Mouse (Mus musculus): ENCODE data around the gene Alg12.

Alg12 gene

GRCm38 (mm10) chr15:88819026-88819905 lies at the start of gene Alg12, which contains the start of gene Creld2:
Alg12 (minus strand) TSS chr15:88819318.
Creld2 (plus strand) TSS chr15:88819646.
- DNase-seq (ENCODE audit: low read depth, low spot score) = peak; percentile 100

DNA sequence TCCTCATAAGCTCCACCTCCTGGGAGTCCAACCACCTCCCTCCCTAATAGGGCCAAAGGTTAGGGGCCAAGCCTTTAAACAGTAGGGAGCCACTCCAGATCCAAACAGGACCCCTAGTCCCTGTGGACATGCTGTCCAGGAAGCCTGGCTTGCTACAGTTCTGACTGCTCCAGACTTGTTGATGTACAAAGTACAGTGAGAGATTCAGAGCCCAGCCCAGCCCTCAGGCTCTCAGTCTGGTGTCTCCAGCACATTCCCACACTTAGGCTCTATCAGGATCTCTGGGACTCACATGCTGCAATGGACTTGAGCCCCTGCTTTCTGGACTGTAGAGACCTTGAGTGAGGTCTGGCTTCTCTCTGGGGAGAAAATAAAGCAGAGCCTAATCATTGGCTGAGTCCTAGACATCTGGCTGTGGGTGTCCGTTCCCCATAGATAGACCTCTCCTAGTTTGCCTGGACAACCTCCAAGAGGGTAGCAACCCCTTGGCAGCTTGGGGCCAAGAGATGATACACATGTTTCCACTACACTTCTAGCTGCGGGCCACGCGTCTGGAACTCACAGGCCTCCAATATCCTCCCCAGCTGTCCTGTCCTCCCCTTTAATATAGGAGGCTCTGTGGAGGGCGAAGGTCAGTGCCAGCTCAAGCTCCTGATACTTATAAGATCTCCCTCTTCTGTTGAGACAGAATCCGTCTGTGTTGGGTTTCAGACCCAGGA lies 49.1 kb upstream of the Alg12 start:
- no peak for DNase-seq (ENCODE audit: low read depth, low spot score)

DNA sequence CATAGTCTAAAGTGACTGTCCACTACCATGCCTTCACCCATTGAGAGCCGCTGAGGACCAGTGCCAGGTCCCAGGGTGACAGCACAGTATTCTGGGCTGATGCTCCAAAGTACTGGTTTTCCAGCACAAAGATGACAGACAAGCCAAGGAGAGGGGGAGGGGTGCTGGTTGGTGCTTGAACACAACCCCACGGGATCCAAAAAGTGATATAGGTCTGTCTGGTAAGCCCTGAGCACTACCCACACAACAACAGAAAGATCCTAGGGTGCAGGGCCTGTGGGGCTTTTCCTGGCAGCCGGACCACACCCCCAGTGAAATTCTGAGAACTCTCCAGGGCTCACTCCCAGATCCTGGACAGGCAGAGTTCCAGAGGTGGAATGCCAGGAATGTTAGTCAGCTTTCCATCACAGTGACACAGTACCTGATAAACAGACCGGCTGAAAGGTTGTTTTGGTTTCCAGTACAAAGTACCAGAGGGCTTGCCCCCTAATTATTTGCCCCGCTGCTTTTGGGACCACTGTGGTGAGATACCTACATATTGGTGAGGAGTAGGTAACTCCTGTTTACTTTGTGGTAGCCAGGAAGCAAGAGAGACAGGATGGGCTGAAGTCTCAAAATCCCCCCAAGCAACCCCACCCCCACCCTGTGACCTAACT lies 48.4 kb upstream of the Alg12 start:
- peak; percentile 99 for DNase-seq (ENCODE audit: low read depth, low spot score)

DNA sequence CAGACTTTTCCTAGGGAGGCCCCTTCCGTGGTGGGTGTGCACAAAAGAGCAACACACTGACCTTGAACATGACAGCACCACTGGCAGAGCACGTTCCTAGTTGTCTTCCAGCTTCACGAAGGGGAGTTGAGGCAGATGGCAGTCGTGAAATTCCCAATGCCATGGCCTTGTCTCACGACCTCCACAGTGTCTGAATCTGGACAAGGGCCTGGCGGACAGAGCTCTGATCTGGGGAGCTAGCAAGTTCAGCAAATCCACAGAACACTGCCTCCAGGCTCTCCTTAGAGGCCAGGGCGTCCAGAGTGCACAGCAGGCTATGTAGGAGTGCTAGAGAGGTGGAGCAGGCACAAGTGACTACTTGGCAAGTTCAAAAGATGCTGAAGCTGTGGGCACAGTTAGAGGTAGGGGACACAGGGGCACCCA lies 47.8 kb upstream of the Alg12 start:
- peak; percentile 59 for DNase-seq (ENCODE audit: low read depth, low spot score)

- peak; percentile 89 for DNase-seq (ENCODE audit: low read depth, low spot score)
Observed at GRCm38 (mm10) chr15:88865888-88866695, 47.0 kb upstream of the Alg12 start.

DNA sequence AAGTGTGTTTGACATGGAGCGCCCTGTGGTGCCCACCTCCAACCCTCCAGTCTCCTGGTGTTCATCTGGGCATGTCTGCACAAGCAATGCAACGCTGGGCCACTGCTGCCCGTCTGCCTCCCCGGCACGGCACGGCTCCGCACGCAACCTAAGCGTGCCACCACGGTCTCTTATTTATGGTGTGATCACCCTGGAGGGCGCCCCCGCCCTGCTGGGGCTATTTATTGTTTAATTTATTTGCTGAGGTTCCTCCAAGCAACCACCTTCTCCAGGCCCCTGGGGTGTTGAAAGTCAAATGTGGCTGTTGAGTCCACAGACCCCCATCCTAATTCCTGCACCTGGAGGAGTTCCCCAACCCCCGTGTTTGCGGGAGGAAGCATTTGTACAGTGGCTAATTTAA lies 45.9 kb upstream of the Alg12 start:
- no peak for DNase-seq (ENCODE audit: low read depth, low spot score)

- DNase-seq (ENCODE audit: low read depth, low spot score) = peak; percentile 49
Observed at GRCm38 (mm10) chr15:88864270-88865030, 45.3 kb upstream of the Alg12 start.

GRCm38 (mm10) chr15:88863695-88864231 lies 44.6 kb upstream of the Alg12 start:
- peak; percentile 97 for DNase-seq (ENCODE audit: low read depth, low spot score)

DNA sequence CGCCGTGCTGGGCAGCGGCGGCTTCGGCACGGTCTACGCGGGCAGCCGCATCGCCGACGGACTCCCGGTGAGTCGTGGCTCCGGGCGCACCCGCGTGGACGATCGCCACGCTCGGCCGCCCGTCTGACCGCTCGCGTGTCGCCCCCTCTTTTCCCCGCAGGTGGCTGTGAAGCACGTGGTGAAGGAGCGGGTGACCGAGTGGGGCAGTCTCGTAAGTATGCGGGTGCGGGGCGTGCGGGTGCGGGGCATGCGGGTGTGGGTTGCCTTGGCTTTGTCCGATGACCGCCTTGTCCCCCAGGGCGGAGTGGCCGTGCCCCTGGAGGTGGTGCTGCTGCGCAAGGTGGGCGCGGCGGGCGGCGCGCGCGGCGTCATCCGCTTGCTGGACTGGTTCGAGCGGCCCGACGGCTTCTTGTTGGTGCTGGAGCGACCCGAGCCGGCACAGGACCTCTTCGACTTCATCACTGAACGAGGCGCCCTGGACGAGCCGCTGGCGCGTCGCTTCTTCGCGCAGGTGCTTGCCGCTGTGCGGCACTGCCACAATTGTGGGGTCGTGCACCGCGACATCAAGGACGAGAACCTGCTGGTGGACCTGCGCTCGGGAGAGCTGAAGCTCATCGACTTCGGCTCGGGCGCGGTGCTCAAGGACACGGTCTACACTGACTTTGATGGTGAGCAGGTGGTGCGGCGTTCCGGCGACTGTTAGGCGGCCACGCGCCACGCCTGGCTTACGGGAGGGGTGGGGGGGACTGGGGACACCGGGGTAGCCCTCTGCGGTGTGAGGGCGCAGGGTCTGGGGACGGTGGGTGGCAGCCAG lies 44.0 kb upstream of the Alg12 start:
- peak; percentile 57 for DNase-seq (ENCODE audit: low read depth, low spot score)

DNA sequence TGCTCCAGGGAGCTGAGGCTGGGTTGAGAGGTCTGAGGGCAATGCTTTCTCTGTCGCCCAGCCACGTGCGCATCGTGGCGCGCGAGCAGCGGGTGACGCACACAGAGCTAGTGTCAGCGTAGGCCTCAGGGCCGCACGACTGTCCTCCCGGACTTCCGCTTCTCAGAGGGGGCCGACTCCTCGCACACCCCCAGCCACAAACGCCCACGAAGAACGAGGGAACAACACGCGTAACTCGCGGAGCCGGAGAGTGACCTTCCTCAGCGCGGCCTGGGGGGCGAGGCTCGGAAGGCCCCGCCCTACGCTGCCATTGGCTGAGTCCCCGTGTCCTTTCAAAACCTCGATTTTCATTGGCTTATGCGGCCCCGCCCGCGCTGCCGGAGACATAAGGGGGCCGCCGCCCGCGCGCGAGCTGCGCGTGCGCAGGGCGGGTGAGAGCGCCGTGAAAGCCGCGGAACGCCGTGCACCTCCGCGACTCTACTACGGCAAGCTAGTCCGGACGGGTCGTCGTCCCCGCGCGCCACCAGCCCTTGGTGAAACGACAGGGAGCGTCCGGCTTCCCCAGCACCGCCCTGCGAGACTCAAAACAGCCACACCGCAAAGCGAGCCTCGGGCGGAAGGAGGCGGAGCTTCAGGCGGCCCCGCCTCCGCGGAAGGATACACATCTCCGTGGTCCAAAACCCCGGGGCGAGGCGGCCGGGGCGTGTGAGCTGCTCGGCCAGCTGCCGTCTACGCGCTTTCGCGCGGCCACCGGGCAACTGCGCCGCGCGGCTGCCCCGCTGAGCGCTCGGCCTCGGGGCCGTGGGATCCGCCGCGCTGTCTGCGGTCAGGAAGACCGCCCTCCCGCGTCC lies 42.9 kb upstream of the Alg12 start, which contains the start of gene Pim3:
Gene Pim3, plus strand, starts transcription at position 415 of the 851 bp plus-strand sequence.
- DNase-seq (ENCODE audit: low read depth, low spot score) = peak; percentile 99

- no peak for DNase-seq (ENCODE audit: low read depth, low spot score)
Observed at GRCm38 (mm10) chr15:88860781-88861180, 41.7 kb upstream of the Alg12 start.

- DNase-seq (ENCODE audit: low read depth, low spot score) = no peak
Observed at GRCm38 (mm10) chr15:88859206-88859970, 40.3 kb upstream of the Alg12 start.

- no peak for DNase-seq (ENCODE audit: low read depth, low spot score)
Observed at GRCm38 (mm10) chr15:88858707-88859106, 39.6 kb upstream of the Alg12 start.

- no peak for DNase-seq (ENCODE audit: low read depth, low spot score)
Observed at GRCm38 (mm10) chr15:88858141-88858541, 39.0 kb upstream of the Alg12 start.

GRCm38 (mm10) chr15:88857361-88857760 lies 38.2 kb upstream of the Alg12 start:
- DNase-seq (ENCODE audit: low read depth, low spot score) = no peak

DNA sequence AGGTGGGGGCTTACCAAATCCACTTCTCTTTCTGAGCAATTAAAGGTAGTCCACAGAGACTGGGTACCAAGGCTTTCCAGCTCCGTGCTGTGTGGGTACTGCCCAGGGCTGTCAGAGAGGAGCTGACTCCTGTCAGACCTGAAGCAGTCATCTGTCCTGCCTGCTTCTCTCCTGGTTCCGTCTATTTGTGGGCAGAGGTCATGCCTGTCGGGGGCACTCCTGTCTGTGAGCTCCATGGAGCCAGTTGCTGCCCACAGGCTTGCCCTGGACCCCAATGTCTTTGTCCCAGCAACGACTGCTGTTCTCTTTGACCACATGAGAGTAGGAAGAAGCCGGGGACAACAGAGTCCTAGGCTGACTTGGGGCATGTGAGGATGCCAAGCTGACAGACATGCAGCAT lies 37.5 kb upstream of the Alg12 start:
- no peak for DNase-seq (ENCODE audit: low read depth, low spot score)

DNA sequence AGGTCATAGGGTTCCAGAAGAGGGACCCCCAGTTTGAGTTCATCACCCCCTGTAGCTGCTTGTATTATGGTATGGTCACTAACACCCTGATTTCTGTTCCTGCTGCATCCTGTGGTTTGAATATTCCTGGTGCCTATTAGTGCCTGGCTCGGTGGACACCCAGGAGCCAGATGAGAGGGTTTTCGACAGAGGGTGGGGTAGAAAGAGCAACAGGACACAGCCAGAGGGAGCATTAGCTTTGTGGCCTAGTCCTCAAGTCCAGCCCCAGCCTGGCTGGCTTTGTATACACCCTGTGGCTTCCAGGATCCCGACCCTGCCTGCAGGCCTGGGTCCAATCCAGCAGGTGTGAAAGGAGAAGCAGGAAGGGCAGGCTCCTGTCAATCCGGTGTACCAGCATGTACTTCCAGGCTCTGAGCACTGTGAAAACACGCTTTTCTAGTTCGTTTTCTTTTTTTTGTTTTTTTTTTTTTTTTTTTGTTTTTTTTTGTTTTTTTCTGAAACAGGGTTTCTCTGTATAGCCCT lies 36.8 kb upstream of the Alg12 start:
- peak; percentile 30 for DNase-seq (ENCODE audit: low read depth, low spot score)
